Mouse (Mus musculus) cortical plate, adult 2 months (tissue): ENCODE data around the gene Fam78a. TPM values are rescaled to one million over a fixed set of nuclear protein-coding genes. Genes with fewer than 3 reads are reported as not detected.
A peak's percentile ranks its signal among the peaks of the same experiment; 100 is the strongest.

Experiments
- H3K27ac ChIP-seq: fragments of 200-500 bp; 2 replicates; pipeline ENCODE4 v1.5.1; 2012; ENCODE audit warnings: low read length, control low read depth, inconsistent platforms; ENCODE audit not compliant: insufficient read depth
- H3K4me1 ChIP-seq: fragments of 200-500 bp; 2 replicates; pipeline ENCODE4 v1.6.1; 2011; ENCODE audit warnings: low read length; ENCODE audit not compliant: control insufficient read depth, insufficient read depth
- H3K4me3 ChIP-seq: fragments of 200-500 bp; 2 replicates; pipeline ENCODE4 v1.5.1; 2011; ENCODE audit warnings: mild to moderate bottlenecking, low read length, control low read depth; ENCODE audit not compliant: insufficient read depth
- CTCF ChIP-seq: fragments of 200-500 bp; IDR thresholded peaks from 2 replicates; pipeline ENCODE4 v1.5.1; 2011; ENCODE audit warnings: mild to moderate bottlenecking, control low read depth, low read length; ENCODE audit not compliant: insufficient read depth; ENCODE audit errors: extremely low read depth
- POLR2A ChIP-seq: fragments of 200-500 bp; IDR thresholded peaks from 2 replicates; pipeline ENCODE4 v1.6.1; 2011; ENCODE audit warnings: mild to moderate bottlenecking, low read length, control low read depth; ENCODE audit not compliant: insufficient read depth; ENCODE audit errors: extremely low read depth
- polyA plus RNA-seq: library from polyadenylated mRNA; depleted of rRNA; stranded (reverse); fragments of >200 nt; gene quantifications from 2 replicates; pipeline ENCODE4 v1.2.3, GENCODE M21; 2012; rRNA removed

Gene Fam78a
- polyA plus RNA-seq, 1 experiment, result 3.2 TPM

- no peak overlapping the region for H3K4me3 ChIP-seq
- peak overlapping the region; percentile 6; the same call in 1 of the 2 replicates for H3K27ac ChIP-seq
- peaks cover 5% of the 10 kb centered on the region; the same call in 1 of the 2 replicates for H3K4me1 ChIP-seq
- TF ChIP-seq CTCF (no peak), POLR2A (no peak)
These were observed 46.0 kb downstream of the Fam78a start for GRCm38 (mm10) chr2:32038661-32039081.

DNA sequence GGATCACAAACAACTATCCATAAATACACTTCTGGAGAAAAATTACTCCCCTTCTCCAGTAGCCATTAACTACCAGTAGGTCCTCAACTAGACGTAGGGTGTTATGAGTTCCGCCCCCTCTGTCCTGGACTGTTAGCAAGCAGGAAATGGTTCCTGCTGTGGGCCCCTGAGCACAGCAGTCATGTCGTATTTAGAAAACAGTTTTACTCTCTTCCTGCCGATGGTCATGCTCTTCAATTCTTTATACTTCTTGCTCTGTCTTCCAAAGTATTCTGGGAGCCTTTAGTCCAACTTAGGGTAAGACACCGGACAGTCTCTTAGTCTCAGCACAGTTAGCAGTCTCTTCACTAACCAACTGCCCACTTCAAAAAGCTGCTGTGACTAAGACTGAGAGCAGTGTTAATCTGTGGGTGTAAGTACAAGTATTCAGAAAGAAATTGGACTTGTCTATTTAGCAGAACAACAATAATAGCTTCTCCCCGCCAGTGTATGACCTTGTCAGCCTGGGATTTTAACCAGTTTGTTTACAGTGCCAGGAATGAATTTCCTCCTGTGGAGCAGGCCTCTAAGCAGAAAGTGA, 47.3 kb downstream of the Fam78a start:
- Histone ChIP-seq H3K4me3 (no peak overlapping the region), H3K4me1 (peaks cover 5% of the 10 kb centered on the region; the same call in 1 of the 2 replicates), H3K27ac (peak overlapping the region; percentile 25; the same call in 1 of the 2 replicates)
- no peak for TF ChIP-seq POLR2A
- no peak for TF ChIP-seq CTCF

DNA sequence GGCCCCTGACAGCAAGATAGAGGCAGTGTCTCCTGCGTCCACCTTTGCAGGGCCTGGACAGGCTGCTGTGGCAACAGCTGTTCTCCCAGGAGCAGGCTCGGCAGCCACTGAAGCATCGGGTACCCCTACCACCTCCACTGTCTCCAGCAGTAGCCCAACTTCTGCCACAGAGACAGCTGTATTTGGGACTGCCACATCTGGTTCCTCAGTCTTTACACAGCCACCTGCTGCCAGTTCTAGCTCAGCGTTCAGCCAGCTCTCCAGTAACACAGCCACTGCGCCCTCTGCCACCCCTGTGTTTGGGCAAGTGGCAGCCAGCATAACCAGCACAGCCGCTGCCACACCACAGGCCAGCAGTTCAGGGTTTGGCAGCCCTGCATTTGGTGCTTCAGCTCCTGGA, 50.5 kb downstream of the Fam78a start:
- Histone ChIP-seq H3K27ac (no peak overlapping the region), H3K4me1 (peaks cover 5% of the 10 kb centered on the region; the same call in 1 of the 2 replicates), H3K4me3 (no peak overlapping the region)
- TF ChIP-seq CTCF, result no peak

DNA sequence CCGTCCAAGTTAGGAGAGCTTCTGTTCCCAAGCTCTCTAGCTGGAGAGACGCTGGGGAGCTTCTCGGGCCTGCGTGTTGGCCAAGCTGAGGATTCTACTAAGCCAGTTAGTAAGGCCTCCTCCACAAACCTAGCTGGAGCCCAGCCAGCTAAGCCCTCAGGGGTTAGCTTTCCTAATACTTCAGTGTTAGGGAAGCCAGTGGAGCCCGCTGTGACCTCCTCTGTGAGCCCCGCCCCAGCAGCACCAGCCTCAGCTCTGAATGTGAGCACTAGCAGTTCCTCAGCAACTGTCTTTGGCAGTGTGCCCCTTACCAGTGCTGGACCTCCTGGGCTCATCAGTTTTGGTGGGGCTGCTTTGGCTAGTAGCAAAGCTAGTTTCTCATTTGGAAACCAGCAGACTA, 51.2 kb downstream of the Fam78a start:
- no peak for TF ChIP-seq CTCF
- TF ChIP-seq POLR2A, result no peak
- H3K27ac ChIP-seq, result no peak overlapping the region
- no peak overlapping the region for H3K4me3 ChIP-seq
- H3K4me1 ChIP-seq, result peaks cover 2% of the 10 kb centered on the region; the same call in 1 of the 2 replicates

DNA sequence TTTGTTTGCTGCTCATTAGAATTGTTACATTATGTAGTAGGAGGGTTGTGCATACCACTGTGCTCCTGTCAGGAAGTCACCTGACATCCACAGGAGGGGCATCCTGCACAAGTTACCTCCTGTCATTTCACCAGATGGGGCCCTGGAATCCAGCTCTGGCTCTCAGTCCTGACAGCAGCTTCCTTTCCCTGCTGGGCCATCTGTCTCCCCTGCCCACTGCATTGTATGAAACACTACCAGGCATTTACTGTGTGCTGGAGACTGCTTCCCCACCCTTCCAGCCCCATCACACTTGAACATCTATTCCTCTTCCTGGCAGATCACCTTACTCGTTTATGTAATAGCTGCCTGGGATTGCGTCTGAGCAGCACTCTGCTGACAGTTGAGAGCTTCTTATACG, 55.0 kb downstream of the Fam78a start:
- no peak for TF ChIP-seq CTCF
- TF ChIP-seq POLR2A, result no peak
- no peaks in the 10 kb centered on the region; the same call in 1 of the 2 replicates for H3K4me1 ChIP-seq
- H3K4me3 ChIP-seq, result no peak overlapping the region
- no peak overlapping the region for H3K27ac ChIP-seq

DNA sequence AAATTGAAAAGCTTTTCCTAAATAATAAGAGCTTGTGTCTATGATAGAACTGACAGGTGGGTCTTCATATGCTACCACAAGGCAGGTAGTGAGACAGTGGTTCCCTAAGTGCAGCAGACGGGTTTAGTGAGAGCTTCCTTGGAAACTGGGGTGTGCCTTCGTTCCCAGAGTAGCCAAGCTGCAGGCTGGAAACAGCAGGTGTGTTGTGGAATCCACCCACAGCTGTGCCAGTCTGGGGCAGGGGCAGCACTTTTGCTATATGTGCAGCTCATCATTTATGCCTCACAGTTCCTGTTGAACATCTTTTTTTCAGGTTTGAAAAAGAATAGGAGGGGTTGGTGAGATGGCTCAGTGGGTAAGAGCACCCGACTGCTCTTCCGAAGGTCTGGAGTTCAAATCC, 60.3 kb downstream of the Fam78a start:
- TF ChIP-seq POLR2A (no peak), CTCF (no peak)
- Histone ChIP-seq H3K27ac (no peak overlapping the region), H3K4me1 (no peaks in the 10 kb centered on the region; the same call in 1 of the 2 replicates), H3K4me3 (no peak overlapping the region)

- TF ChIP-seq CTCF (no peak), POLR2A (no peak)
- H3K4me1 ChIP-seq, result no peaks in the 10 kb centered on the region
- H3K27ac ChIP-seq, result no peak overlapping the region
- no peak overlapping the region for H3K4me3 ChIP-seq
These were observed 64.4 kb downstream of the Fam78a start for GRCm38 (mm10) chr2:32020229-32020628.

DNA sequence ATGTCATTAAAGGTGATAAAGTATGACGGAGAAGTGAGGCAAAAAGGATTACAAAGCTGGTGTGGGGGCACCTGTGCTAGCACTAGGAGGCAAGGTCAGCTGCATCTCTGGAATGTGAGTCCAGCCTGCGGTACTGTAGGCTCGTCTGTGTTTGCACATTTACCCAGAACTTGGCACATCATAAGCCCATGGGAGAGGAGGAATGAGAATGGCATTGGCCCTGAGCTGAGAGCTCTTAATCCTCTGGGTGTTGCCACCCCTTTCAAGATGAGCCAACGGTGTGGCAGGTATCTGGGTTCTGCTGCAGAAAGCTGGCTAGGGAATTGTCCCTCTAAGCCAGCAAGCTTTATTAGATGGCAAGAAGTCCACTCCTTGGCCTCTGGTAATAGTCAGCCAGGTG, 65.0 kb downstream of the Fam78a start:
- no peak for TF ChIP-seq POLR2A
- TF ChIP-seq CTCF, result no peak
- Histone ChIP-seq H3K4me3 (no peak overlapping the region), H3K4me1 (no peaks in the 10 kb centered on the region), H3K27ac (no peak overlapping the region)

- Histone ChIP-seq H3K4me3 (no peak overlapping the region), H3K27ac (no peak overlapping the region), H3K4me1 (no peaks in the 10 kb centered on the region)
- TF ChIP-seq POLR2A, result no peak
- no peak for TF ChIP-seq CTCF
These were observed 75.9 kb downstream of the Fam78a start for GRCm38 (mm10) chr2:32008716-32009115.

DNA sequence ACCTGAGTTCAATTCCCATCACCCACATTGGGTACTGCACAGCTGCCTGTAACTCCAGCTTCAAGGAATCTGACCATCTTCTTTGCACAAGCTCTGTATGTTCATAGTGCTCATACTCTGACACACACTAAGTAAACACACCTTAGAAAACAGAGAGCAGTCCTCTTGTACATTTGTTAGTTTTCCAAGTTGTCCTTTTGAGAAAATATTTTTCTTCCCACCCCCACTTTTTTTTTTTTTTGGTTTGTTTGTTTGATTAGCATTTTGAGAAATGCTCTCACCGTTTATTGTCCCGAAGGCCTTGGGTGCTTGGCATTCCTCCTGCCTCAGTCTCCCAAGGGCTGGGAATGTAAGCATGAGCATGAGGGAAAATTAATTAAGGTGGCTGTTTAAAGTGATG, 76.3 kb downstream of the Fam78a start:
- Histone ChIP-seq H3K27ac (no peak overlapping the region), H3K4me1 (no peaks in the 10 kb centered on the region), H3K4me3 (no peak overlapping the region)
- TF ChIP-seq CTCF, result no peak
- TF ChIP-seq POLR2A, result no peak

Other genes with a start within 250 kb of the Fam78a start
- gene Fibcd1, start 238.9 kb downstream of the Fam78a start, polyA plus RNA-seq, result 4.9 and 11.4 TPM in 2 replicates
- 3.9 and 4.3 TPM in 2 replicates for gene Lamc3, start 197.6 kb downstream of the Fam78a start, polyA plus RNA-seq
- 7.5 and 10.1 TPM in 2 replicates for gene Aif1l, start 134.7 kb downstream of the Fam78a start, polyA plus RNA-seq
- 34.1 and 41.9 TPM in 2 replicates for gene Nup214, start 110.4 kb downstream of the Fam78a start, polyA plus RNA-seq
- gene Plpp7, start 10.7 kb upstream of the Fam78a start, polyA plus RNA-seq, result 34.5 and 36.4 TPM in 2 replicates
- 97.6 and 99.1 TPM in 2 replicates for gene Prrc2b, start 66.2 kb upstream of the Fam78a start, polyA plus RNA-seq
- 16.8 and 19.1 TPM in 2 replicates for gene Pomt1, start 151.7 kb upstream of the Fam78a start, polyA plus RNA-seq
- 60.1 and 65.2 TPM in 2 replicates for gene Uck1, start 175.3 kb upstream of the Fam78a start, polyA plus RNA-seq
- 60.1 and 65.0 TPM in 2 replicates for gene Golga2, start 202.5 kb upstream of the Fam78a start, polyA plus RNA-seq
- 256 and 268 TPM in 2 replicates for gene Swi5, start 203.2 kb upstream of the Fam78a start, polyA plus RNA-seq